ENCODE assay signal across 1 mouse cellular context in the genomic region with DNA sequence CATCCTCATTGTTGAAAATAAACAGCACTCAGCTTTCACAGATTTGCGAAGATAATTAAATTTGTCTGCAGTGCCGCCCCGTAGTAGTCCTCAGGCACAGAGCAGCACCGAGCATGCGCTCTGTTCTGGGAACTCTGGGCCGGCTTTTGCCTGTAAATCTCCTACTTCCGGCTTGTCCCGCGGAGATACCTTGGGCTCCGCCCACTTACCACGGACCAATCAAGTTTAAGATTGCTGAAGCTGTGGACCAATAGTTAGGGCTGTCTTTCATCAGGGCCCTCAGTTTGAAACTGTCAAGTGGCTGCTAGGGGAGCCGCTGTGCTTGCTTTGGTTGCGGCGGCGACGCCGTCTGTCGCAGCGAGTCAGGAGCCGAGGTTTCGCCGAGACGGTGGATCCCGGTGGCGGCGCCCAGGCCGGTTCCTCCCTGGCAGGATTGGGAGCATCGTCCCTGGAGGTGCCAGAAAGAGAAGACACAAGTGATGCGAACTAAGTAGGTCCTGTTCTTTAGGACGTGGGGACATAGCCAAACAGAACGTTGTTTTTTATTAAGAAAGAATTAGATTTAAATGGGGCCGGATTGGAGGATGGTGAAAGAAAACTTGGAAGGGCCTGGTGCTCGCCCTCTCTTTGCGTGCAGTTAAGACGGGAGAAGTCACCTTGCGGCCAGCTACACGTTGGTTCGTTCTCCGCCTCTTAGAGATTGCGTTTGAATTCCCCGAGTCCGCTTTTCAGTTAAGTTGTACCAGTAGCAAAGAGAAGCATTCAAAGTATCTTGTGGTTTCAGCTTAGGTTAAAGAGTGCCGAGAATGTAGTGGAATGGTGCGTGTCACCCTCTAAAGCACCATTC.
TF ChIP-seq lines count a peak whose summit lies in the region.

A gene (plus strand): TSS at position 253 of the 847 bp plus-strand sequence.

TF ChIP-seq in CH12.LX, 34 proteins besides CTCF, POLR2A, EP300 and RAD21 (continued from another document):
- TF ChIP-seq NELFE (IDR thresholded peaks at IDR 0.05; ENCODE audit: low read depth, low read length) (peak; percentile 90), HCFC1 (IDR thresholded peaks at IDR 0.05; ENCODE audit: low read depth, low read length) (peak; percentile 87), POLR2AphosphoS2 (IDR thresholded peaks at IDR 0.05; ENCODE audit: low read depth, low read length) (peak; percentile 49; the same call in 1 of the 2 replicates), ZNF384 (IDR thresholded peaks at IDR 0.05; ENCODE audit: low read depth, low read length) (no peak), IRF4 (IDR thresholded peaks at IDR 0.05; ENCODE audit: low read depth, low read length) (peak; percentile 41; the same call in 1 of the 2 replicates), USF2 (conservative IDR thresholded peaks at IDR 0.05; ENCODE audit: low read depth, low read length) (no peak), E2F4 (IDR thresholded peaks at IDR 0.05; ENCODE audit: insufficient replicate concordance, low read depth, low read length) (peak; percentile 79; the same call in 1 of the 2 replicates), NRF1 (IDR thresholded peaks at IDR 0.05; ENCODE audit: low read depth, low read length) (peak; percentile 96), RCOR1 (conservative IDR thresholded peaks at IDR 0.05; ENCODE audit: low read depth, low read length) (no peak), UBTF (IDR thresholded peaks at IDR 0.05; ENCODE audit: low read depth, low read length) (no peak; the same call in 1 of the 2 replicates), ELF1 (IDR thresholded peaks at IDR 0.05; ENCODE audit: low read depth, low read length) (peak; percentile 100), JUN (IDR thresholded peaks at IDR 0.05; ENCODE audit: insufficient read depth, low read depth, low read length) (no peak), GABPA (IDR thresholded peaks at IDR 0.05; ENCODE audit: insufficient replicate concordance, low read depth, low read length) (peak; percentile 5; the same call in 1 of the 2 replicates), MAZ (IDR thresholded peaks at IDR 0.05; ENCODE audit: low read depth, low read length) (no peak; the same call in 1 of the 2 replicates), MAX (IDR thresholded peaks at IDR 0.05; ENCODE audit: low read length) (peak; percentile 77), SIN3A (IDR thresholded peaks at IDR 0.05; ENCODE audit: low read length) (peak; percentile 99), USF1 (IDR thresholded peaks at IDR 0.05; ENCODE audit: low read depth, low read length) (no peak), ZKSCAN1 (IDR thresholded peaks at IDR 0.05; ENCODE audit: borderline replicate concordance, low read depth, low read length) (no peak), ETS1 (conservative IDR thresholded peaks at IDR 0.05; ENCODE audit: low read depth, low read length) (no peak), TBP (conservative IDR thresholded peaks at IDR 0.05; ENCODE audit: low read depth, low read length) (peak; percentile 65; the same call in 1 of the 2 replicates), CHD1 (IDR thresholded peaks at IDR 0.05; ENCODE audit: low read depth, low read length) (no peak)
TF ChIP-seq in CH12.LX: peak in this region for 18.
